Mouse (Mus musculus): ENCODE results near the gene Tex50.

- TF ChIP-seq CTCF (IDR thresholded peaks at IDR 0.05; ENCODE audit: extremely low read depth, insufficient read depth, low read length) (no peak), POLR2A (IDR thresholded peaks at IDR 0.05; ENCODE audit: extremely low read depth, insufficient read depth, low read length) (no peak)
Observed at GRCm38 (mm10) chr1:161109216-161109615, 49.9 kb downstream of the Tex50 start.
